Mouse (Mus musculus) monocyte, adult 2 months (primary cell): ENCODE measurements around the gene Batf3.
"Not testable (repeated sequence)": the region's sequence is repeated elsewhere in the genome, so short reads cannot be mapped to it uniquely, and the experiment has no call there.

Experiments
- DNase-seq, 2 experiments: peaks; one replicate each; pipeline ENCODE4 v3.0.0; 2022; ENCODE audit warnings: low spot score in 2 of 2, low read depth in 1 of 2

Batf3 gene

GRCm38 (mm10) chr1:191131692-191132091, 34.0 kb downstream of the Batf3 start:
- no peak for DNase-seq

GRCm38 (mm10) chr1:191132240-191132639, 34.6 kb downstream of the Batf3 start:
- no peak for DNase-seq

DNA sequence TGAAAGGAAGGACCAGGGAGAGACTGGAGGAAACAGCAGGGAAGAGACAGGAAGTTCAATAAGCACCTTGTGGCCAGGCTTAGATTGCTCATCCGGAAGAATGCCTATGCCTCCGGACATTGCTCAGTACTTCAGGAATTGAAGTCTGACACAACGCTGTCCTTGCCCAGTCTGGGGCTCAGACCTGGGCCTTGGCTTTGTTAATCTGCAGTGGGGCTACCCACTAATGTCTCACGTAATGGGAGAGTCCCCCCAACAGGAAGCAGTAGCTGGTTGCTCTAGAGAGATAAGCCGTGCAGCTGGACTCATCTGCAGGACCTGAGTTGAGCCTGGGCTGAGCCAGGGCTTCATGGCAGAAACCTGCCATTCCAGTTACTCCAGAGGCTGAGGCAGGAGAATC, 35.3 kb downstream of the Batf3 start:
- DNase-seq = no peak

GRCm38 (mm10) chr1:191135406-191135805, 37.8 kb downstream of the Batf3 start:
- DNase-seq = no peak

GRCm38 (mm10) chr1:191138436-191138835, 40.8 kb downstream of the Batf3 start:
- no peak for DNase-seq

DNA sequence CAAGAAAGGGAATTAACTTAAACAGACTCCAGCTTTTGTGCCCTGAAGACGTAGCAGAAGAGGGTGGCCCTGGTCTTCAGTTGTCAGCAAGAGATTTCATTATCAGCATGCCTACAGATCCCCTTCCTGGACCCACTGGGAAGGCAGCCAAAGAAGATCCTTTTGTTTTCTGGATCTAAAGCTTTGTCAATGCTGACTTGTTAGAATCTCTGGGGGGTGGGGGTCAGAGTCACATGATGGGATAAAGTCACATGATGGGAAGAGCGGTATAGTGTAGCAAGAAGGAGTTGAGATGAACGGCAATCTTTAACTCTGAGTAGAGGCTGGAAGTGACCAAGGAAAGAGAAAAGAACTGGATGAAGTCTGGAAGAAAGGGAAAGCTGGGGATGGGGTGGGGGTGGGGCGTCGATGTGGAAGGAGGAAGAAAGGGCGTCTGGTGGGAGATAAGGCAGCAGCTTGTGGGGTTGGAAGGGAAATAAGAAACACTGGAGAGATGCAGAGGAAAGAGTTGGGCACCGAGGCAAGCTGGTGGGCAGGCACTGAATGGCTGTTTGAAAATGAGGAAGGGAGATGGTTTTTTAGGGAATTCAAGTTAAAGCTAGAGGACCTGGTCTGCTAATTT, 41.3 kb downstream of the Batf3 start:
- DNase-seq = no peak

- no peak for DNase-seq
Measured at GRCm38 (mm10) chr1:191140983-191141382, 43.3 kb downstream of the Batf3 start.

GRCm38 (mm10) chr1:191149489-191149888, 51.8 kb downstream of the Batf3 start:
- not testable (repeated sequence) for DNase-seq

DNA sequence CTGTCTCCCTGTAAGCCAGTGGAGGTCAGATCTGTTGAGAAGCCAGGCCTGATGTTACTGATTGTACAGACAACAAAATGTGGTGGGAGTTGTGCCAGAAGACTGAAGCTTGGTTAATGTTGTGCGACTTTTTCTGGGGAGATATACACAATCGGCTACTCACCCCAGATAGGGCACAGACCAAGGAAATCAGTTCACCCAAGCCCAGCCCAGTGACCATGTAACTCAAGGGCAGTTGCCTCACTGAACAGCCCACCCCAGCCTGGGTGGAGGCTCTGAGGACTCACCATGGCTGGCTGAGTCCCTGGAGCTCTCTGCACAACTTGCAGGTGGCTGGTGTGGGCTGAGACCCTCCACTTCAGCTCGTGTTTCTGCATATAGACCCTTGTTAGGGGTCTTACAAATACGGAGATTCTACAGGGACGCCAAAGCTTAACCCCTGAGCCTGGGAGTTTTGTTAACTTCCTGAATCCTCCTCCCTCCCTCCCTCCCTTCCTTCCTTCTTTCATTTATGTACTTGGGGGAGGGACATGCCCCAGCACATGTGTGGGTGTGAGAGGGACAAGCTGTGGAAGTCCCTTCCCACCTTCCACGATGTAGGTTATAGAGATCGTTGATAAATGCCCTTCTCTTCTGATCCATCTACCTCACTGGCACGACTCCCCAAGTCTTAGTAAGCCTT, 53.4 kb downstream of the Batf3 start:
- no peak for DNase-seq

DNA sequence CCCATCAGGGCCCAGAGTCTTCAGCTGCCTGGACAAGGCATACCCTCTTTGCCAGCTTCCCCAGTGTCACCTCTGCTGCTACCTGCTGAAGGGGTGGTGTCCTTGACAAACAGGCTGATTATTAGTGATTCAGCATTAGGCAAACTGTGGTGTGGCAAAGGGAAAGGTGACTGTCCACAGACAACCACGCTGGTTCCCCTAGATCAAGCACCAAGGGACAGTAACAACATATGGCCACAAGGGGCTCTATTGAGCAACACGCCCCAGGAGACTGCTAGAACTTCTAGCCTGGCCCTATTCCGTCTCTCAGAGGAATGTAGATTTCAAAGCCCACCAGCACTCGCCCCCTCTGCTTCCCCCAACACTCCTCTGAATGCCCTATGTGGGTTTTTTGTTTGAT, 55.4 kb downstream of the Batf3 start:
- DNase-seq = no peak

DNA sequence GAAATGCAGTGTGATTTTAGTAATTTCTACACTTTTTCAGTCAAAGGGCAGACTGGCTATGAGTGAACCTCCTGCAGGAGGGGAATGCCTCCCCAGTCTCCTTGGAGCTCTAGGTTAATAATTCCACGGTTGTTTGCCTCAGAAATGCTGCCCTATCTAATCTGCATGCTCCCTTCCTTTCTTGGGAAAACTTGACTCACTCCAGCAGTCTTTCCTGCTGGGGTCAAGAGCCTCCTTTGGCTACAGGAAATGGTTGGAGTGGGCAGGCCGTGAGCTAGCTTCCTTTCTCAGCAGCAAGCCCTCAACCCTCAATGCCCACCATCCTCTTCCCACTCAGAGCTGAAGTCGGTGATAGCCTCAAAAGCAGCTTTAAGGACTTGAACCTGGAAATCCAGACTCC, 56.7 kb downstream of the Batf3 start:
- DNase-seq = no peak
